19 mouse cellular contexts compared by ENCODE assay signal in the genomic region with DNA sequence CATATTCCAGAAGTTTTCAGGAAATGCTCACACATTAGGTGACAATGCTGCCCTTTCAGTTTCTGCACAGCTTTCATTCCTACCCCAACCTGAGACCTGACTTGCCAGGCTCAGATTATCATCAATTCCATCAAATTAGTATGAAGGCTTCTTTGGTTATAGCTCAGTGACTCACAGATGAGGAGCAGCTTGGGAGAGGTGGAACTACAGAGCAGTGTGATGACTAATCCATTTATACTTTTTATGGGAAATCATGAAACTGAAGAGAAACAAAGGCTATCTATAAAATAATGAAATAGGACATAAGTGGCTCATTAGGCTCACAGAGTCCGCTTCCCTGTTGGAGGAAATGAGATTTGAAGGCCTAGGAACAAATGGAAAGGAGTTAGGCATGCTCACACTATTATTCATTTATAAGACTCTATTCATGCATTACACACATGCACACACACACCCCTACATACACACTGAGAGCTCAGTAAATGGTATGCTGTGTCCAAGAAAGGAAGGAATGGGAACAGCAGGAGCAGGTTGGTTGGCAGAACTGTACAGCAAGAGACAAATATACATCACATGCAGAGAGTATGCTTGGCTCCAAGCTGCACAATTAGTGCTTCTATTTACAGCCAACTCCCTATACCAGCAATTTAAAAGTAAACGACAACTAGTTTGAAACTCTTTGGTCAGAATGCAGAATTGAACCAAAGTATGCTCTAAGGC.
DNase-seq lines count a peak whose midpoint lies in the region; ATAC-seq and TF ChIP-seq lines count a peak whose summit lies in the region.
"Had no signal": no experiment of that assay in that cellular context is flagged by ENCODE, and none has a peak within 500 bp of the region (broad histone marks: within the 10 kb centered on the region; RNA-seq: fewer than 3 reads in every experiment).

No protein-coding gene starts in this region.

- TF ChIP-seq POLR2A in embryonic fibroblast, embryonic 13.5 days (IDR thresholded peaks at IDR 0.05; ENCODE audit: low read depth, low read length): no peak
- TF ChIP-seq POLR2A in heart, adult 2 months (IDR thresholded peaks at IDR 0.05; ENCODE audit: insufficient read depth, low read depth, low read length): no peak

- no peaks in the 10 kb centered on the region for H3K27me3 ChIP-seq in hindbrain, embryonic 13.5 days
- H3K27me3 ChIP-seq in hindbrain, embryonic 12.5 days: no peaks in the 10 kb centered on the region
- no peaks in the 10 kb centered on the region for H3K27me3 ChIP-seq in neural tube, embryonic 15.5 days (replicated peaks)
- no peaks in the 10 kb centered on the region for H3K27me3 ChIP-seq in heart, adult 2 months (ENCODE audit: control insufficient read depth, insufficient read depth, low read length)
- H3K27me3 ChIP-seq: kidney, embryonic 15.5 days; midbrain, embryonic 13.5 days; stomach, embryonic 15.5 days had no signal

- no peak for TF ChIP-seq EP300 in heart, adult 2 months (IDR thresholded peaks at IDR 0.05; ENCODE audit: insufficient read depth, low read depth, low read length)

- H3K79me2 ChIP-seq in heart, adult 2 months (replicated peaks; ENCODE audit: control insufficient read depth, insufficient read depth, low read length): no peaks in the 10 kb centered on the region

- H3K27ac ChIP-seq in hindbrain, embryonic 13.5 days: no peak overlapping the region
- no peak overlapping the region for H3K27ac ChIP-seq in hindbrain, embryonic 12.5 days
- no peak overlapping the region for H3K27ac ChIP-seq in neural tube, embryonic 15.5 days (replicated peaks)
- peak overlapping the region; percentile 40; the same call in 1 of the 2 replicates for H3K27ac ChIP-seq in embryonic fibroblast, embryonic 13.5 days (ENCODE audit: insufficient read depth, low read length)
- no peak overlapping the region for H3K27ac ChIP-seq in heart, adult 2 months
- H3K27ac ChIP-seq: kidney, embryonic 15.5 days; midbrain, embryonic 13.5 days; stomach, embryonic 15.5 days had no signal

- DNase-seq in neural tube, embryonic 10.5 days (ENCODE audit: extremely low spot score, low spot score): no peak
- DNase-seq in telencephalon, adult 2 months (ENCODE audit: low read depth, low spot score): peak; percentile 43
- no peak for DNase-seq in heart, adult 2 months
- DNase-seq: adrenal gland, postnatal 10 days; cerebellum, adult 9-11 months; gastrocnemius, postnatal 10 days; heart, postnatal 10 days; lung, embryonic 14.5 days; thymus, postnatal 25 days had no signal

- intact Hi-C loops in heart, adult 2 months (cut with DNase I): no loop called here

- no peak overlapping the region for H3K4me2 ChIP-seq in hindbrain, embryonic 13.5 days
- H3K4me2 ChIP-seq in hindbrain, embryonic 12.5 days (replicated peaks): no peak overlapping the region
- no peak overlapping the region for H3K4me2 ChIP-seq in neural tube, embryonic 15.5 days
- H3K4me2 ChIP-seq: kidney, embryonic 15.5 days; liver, embryonic 11.5 days; lung, embryonic 14.5 days; midbrain, embryonic 13.5 days; stomach, embryonic 15.5 days had no signal

- no peaks in the 10 kb centered on the region for H3K36me3 ChIP-seq in hindbrain, embryonic 13.5 days
- no peaks in the 10 kb centered on the region for H3K36me3 ChIP-seq in hindbrain, embryonic 12.5 days
- no peaks in the 10 kb centered on the region for H3K36me3 ChIP-seq in neural tube, embryonic 15.5 days
- H3K36me3 ChIP-seq in heart, adult 2 months (ENCODE audit: control insufficient read depth, insufficient read depth, low read length): no peaks in the 10 kb centered on the region
- H3K36me3 ChIP-seq: kidney, embryonic 15.5 days; midbrain, embryonic 13.5 days; stomach, embryonic 15.5 days had no signal

- TF ChIP-seq CTCF in embryonic fibroblast, embryonic 13.5 days (IDR thresholded peaks at IDR 0.05; ENCODE audit: borderline replicate concordance, insufficient read depth, low read length): no peak
- no peak for TF ChIP-seq CTCF in heart, adult 2 months (IDR thresholded peaks at IDR 0.05)

- no peak overlapping the region for H3K4me3 ChIP-seq in hindbrain, embryonic 13.5 days
- H3K4me3 ChIP-seq in hindbrain, embryonic 12.5 days: no peak overlapping the region
- H3K4me3 ChIP-seq in neural tube, embryonic 15.5 days (replicated peaks): no peak overlapping the region
- no peak overlapping the region for H3K4me3 ChIP-seq in embryonic fibroblast, embryonic 13.5 days (ENCODE audit: insufficient read depth, low read length)
- H3K4me3 ChIP-seq in heart, adult 2 months: no peak overlapping the region
- H3K4me3 ChIP-seq: erythroblast, embryonic 14.5 days; kidney, embryonic 15.5 days; midbrain, embryonic 13.5 days; stomach, embryonic 15.5 days had no signal

- no peaks in the 10 kb centered on the region for H3K9me3 ChIP-seq in hindbrain, embryonic 13.5 days
- H3K9me3 ChIP-seq in hindbrain, embryonic 12.5 days (replicated peaks): no peaks in the 10 kb centered on the region
- H3K9me3 ChIP-seq in neural tube, embryonic 15.5 days (replicated peaks): no peaks in the 10 kb centered on the region
- H3K9me3 ChIP-seq: kidney, embryonic 15.5 days; midbrain, embryonic 13.5 days; stomach, embryonic 15.5 days had no signal

- H3K4me1 ChIP-seq in hindbrain, embryonic 13.5 days (replicated peaks): no peaks in the 10 kb centered on the region
- H3K4me1 ChIP-seq in hindbrain, embryonic 12.5 days: no peaks in the 10 kb centered on the region
- H3K4me1 ChIP-seq in neural tube, embryonic 15.5 days: no peaks in the 10 kb centered on the region
- peaks cover 8% of the 10 kb centered on the region for H3K4me1 ChIP-seq in embryonic fibroblast, embryonic 13.5 days (ENCODE audit: control insufficient read depth, insufficient read depth, low read length)
- H3K4me1 ChIP-seq in heart, adult 2 months (ENCODE audit: control insufficient read depth, insufficient read depth, low read length): no peaks in the 10 kb centered on the region
- H3K4me1 ChIP-seq: kidney, embryonic 15.5 days; midbrain, embryonic 13.5 days; stomach, embryonic 15.5 days had no signal

- WGBS in hindbrain, embryonic 13.5 days: 80% methylated on average over 2 of the region's 2 CpGs
- WGBS in hindbrain, embryonic 12.5 days: 90% methylated on average over 2 of the region's 2 CpGs
- 66% methylated on average over 2 of the region's 2 CpGs for WGBS in neural tube, embryonic 15.5 days
- 86% methylated on average over 2 of the region's 2 CpGs for WGBS in heart, adult 2 months

- no peak overlapping the region for H3K9ac ChIP-seq in hindbrain, embryonic 13.5 days
- H3K9ac ChIP-seq in hindbrain, embryonic 12.5 days: no peak overlapping the region
- H3K9ac ChIP-seq in neural tube, embryonic 15.5 days (replicated peaks): no peak overlapping the region
- H3K9ac ChIP-seq in heart, adult 2 months (ENCODE audit: low read depth, low read length): no peak overlapping the region
- H3K9ac ChIP-seq: kidney, embryonic 15.5 days; lung, embryonic 14.5 days; midbrain, embryonic 13.5 days; stomach, embryonic 15.5 days had no signal

- ATAC-seq in hindbrain, embryonic 13.5 days (ENCODE audit: low FRiP score): 0 out of 2 replicates have a peak, but pooled peaks have one; percentile 21
- ATAC-seq in hindbrain, embryonic 12.5 days (ENCODE audit: low FRiP score): no peak
- ATAC-seq in neural tube, embryonic 15.5 days (ENCODE audit: low FRiP score): 0 out of 2 replicates have a peak, but pooled peaks have one; percentile 41
- ATAC-seq: CD4-positive, CD25-positive, alpha-beta regulatory T cell, adult 4 months; midbrain, embryonic 13.5 days had no signal
